Mouse (Mus musculus) cerebellum, adult 2 months (tissue): Measurements from ENCODE around the gene Hip1. TPM values are rescaled to one million over a fixed set of nuclear protein-coding genes. Genes with fewer than 3 reads are reported as not detected.

Source experiments
- DNase-seq, 2 experiments: peaks; one replicate each; pipeline ENCODE4 v3.0.0; 2021
- H3K27ac ChIP-seq: fragments of 200-500 bp; 2 replicates; pipeline ENCODE4 v1.5.1; 2012; ENCODE audit warnings: low read length, control low read depth, inconsistent platforms; ENCODE audit not compliant: insufficient read depth
- H3K27me3 ChIP-seq: fragments of 200-500 bp; 2 replicates; pipeline ENCODE4 v1.6.1; 2012; ENCODE audit warnings: inconsistent platforms, mild to moderate bottlenecking, low read length, moderate library complexity; ENCODE audit not compliant: control insufficient read depth, insufficient read depth
- H3K4me1 ChIP-seq: fragments of 200-500 bp; 2 replicates; pipeline ENCODE4 v1.6.1; 2011; ENCODE audit warnings: low read length; ENCODE audit not compliant: control insufficient read depth, insufficient read depth
- H3K4me3 ChIP-seq: fragments of 200-500 bp; replicated peaks from 2 replicates; pipeline ENCODE3; 2011; ENCODE audit warnings: mild to moderate bottlenecking, low read depth, low read length, control low read depth; ENCODE audit not compliant: insufficient read depth
- CTCF ChIP-seq: fragments of 200-500 bp; IDR thresholded peaks from 2 replicates; pipeline ENCODE4 v1.5.1; 2011; ENCODE audit warnings: low read depth, mild to moderate bottlenecking, control low read depth, low read length, moderate library complexity, borderline replicate concordance; ENCODE audit not compliant: insufficient read depth
- POLR2A ChIP-seq: fragments of 200-500 bp; IDR thresholded peaks from 2 replicates; pipeline ENCODE4 v1.6.1; 2011; ENCODE audit warnings: low read length, control low read depth, borderline replicate concordance; ENCODE audit not compliant: insufficient read depth
- WGBS: fragments of 180-500 bp; shearing (Covaris S2); methylation state at CpG from one replicate; pipeline ENCODE4 v1.1.7; 2018; 5-methylcytosine and 5-hydroxymethylcytosine counted together
- polyA plus RNA-seq: library from polyadenylated mRNA; depleted of rRNA; stranded (reverse); fragments of >200 nt; gene quantifications from 2 replicates; pipeline ENCODE4 v1.2.3, GENCODE M21; 2012

Gene Hip1
- polyA plus RNA-seq, 1 experiment, result 32.3 TPM

DNA sequence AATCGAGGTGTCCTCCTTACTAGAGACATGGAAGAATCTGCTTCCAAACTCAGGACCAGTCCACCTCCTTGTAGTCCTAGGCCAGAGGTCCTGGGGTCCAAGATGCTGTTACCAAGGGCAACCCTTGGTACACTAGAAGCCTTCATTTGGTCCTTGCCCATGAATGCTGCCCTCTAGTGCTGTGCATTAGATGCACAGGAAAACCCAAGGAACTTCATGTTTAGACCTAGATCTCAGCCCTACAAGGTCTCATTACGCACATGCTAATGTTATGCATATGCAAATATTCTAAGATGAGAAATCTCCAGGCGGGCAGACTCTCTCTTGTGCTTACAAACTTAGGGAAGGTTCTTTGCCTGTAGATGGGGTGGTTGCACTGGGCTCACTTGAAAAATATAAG lies 15.6 kb downstream of the Hip1 start:
- H3K4me3 ChIP-seq, result no peak overlapping the region
- H3K4me1 ChIP-seq, result peaks cover 39% of the 10 kb centered on the region
- H3K27ac ChIP-seq, result no peak overlapping the region
- H3K27me3 ChIP-seq, result no peaks in the 10 kb centered on the region
- 86% methylated on average over 3 of the region's 3 CpGs for WGBS
- TF ChIP-seq POLR2A (no peak), CTCF (no peak)
- no peak for DNase-seq

DNA sequence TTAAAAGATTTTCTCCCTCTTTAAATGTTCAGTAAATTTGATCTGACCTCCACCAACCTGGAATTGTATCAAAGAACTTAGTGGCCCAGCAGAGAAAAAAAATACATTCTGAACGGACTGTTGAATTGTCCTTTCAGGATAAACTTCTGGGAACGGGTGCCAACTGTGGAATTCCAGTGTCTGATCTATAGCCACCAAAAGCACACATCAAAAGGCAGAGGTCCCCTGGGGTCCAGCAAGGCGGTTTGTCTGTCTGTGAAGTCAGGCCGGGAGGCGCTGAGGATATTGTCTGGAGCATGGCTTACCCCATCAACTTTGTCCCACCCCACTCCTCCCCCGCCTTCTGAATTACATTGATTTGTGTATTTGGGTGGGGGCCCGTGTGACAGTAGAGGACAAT lies 16.9 kb downstream of the Hip1 start:
- no peak for DNase-seq
- 64% methylated on average over 7 of the region's 7 CpGs for WGBS
- TF ChIP-seq POLR2A, result no peak
- H3K4me3 ChIP-seq, result no peak overlapping the region
- no peaks in the 10 kb centered on the region for H3K27me3 ChIP-seq
- H3K4me1 ChIP-seq, result peaks cover 32% of the 10 kb centered on the region
- H3K27ac ChIP-seq, result no peak overlapping the region

DNA sequence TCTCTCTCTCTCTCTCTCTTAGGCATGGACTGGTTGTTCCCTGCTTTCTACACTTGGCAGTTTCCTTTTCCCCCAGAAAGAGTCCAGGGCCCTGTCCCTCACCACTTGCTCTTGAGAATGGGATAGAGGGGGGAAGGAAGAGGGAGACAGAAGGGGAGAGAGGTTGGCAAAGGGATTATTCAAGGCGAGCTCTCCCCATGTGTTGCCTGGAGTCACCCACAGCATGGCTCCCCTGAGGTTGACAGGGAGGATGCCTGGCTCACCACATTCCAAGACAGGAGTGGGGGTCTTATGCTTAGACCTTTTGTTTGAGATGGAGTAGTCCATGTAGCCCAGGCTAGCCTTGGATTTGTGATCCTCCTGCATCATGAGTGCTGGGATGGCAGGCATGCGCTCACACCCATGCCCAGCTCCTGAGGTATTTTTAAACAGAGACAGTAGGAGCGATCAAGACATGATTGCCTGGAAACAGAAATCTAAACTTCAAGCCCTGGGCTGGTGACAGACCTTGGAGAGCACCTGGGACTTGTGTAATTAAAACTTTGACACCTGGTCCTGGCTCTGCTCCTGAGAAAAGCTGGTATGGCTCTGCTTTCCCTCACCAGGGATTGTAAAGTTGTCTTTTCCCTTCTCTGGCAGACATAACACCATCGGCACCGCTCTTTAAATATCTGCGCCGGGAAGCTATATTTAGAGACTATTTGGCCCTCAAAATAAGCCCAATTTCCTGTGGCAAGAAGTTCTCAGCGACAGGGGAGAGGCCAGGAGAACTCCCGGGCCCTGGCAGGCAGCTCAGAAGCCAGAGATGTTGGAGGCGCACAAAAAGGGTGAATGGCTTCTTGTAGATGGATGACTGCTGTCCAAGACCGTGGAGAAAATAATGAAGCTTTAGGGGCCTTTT lies 20.0 kb downstream of the Hip1 start:
- no peak overlapping the region for H3K4me3 ChIP-seq
- 0 out of 2 replicates have a peak overlapping the region, but pooled peaks have one; percentile 26 for H3K27ac ChIP-seq
- 14% methylated on average over 11 of the region's 11 CpGs for WGBS
- TF ChIP-seq POLR2A (no peak), CTCF (no peak)
- peak; percentile 36 to 67 for DNase-seq
- H3K4me1 ChIP-seq, result peaks cover 13% of the 10 kb centered on the region
- no peaks in the 10 kb centered on the region for H3K27me3 ChIP-seq

DNA sequence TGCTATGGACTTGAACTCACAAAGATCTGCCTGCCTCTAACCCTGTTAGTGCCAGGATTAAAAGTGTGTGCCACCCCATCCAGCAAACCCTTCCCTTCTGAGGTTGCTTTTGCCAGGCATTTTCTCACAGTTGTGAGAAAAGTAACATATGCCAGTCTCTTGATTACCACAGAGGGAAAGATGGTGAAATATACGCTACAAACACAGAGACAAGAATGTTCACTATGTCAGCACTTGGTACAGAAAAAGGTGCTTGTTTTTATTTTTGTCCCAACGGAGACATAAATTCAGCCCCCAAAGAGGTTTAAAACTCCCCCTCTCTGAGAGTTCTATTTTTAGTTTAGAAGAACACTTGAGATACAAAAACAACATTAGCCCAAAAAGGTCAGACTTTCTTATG lies 20.8 kb downstream of the Hip1 start:
- H3K27me3 ChIP-seq, result no peaks in the 10 kb centered on the region
- WGBS, result 82% methylated on average over 2 of the region's 2 CpGs
- H3K27ac ChIP-seq, result no peak overlapping the region
- no peak overlapping the region for H3K4me3 ChIP-seq
- TF ChIP-seq CTCF (no peak), POLR2A (no peak)
- H3K4me1 ChIP-seq, result peaks cover 13% of the 10 kb centered on the region
- no peak for DNase-seq

DNA sequence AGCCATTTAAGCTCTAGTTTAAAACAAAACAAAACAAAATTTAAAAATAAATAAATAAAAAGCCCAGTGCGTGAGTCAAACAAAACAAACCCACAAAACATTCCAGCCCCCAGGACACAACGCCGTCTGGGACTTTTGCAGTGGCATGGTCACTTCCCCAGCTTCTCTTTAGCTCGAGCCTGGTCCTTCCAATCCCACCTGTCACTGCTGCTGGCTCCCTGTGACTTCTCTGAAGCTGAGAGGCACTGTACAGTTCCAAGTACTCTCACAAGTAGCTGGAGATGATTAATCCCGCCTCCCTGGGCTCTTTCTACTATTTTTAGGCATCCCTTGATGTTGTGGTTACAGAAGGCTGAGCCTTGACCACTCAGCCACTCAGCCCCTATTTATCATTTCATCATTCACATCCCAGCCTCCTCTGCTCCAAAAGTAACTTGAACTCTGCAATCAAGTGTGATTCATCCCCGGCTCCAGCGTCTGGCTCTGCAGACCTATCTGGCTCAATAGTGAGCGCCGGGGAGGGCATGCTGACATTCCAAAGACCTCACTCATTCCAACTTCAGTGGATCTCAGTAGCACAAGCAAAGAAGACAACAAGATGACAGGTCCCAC lies 22.7 kb downstream of the Hip1 start:
- DNase-seq, result no peak
- peaks cover 13% of the 10 kb centered on the region for H3K4me1 ChIP-seq
- no peak overlapping the region for H3K27ac ChIP-seq
- H3K27me3 ChIP-seq, result no peaks in the 10 kb centered on the region
- TF ChIP-seq POLR2A, result no peak
- no peak for TF ChIP-seq CTCF
- WGBS, result 65% methylated on average over 9 of the region's 9 CpGs
- H3K4me3 ChIP-seq, result no peak overlapping the region

DNA sequence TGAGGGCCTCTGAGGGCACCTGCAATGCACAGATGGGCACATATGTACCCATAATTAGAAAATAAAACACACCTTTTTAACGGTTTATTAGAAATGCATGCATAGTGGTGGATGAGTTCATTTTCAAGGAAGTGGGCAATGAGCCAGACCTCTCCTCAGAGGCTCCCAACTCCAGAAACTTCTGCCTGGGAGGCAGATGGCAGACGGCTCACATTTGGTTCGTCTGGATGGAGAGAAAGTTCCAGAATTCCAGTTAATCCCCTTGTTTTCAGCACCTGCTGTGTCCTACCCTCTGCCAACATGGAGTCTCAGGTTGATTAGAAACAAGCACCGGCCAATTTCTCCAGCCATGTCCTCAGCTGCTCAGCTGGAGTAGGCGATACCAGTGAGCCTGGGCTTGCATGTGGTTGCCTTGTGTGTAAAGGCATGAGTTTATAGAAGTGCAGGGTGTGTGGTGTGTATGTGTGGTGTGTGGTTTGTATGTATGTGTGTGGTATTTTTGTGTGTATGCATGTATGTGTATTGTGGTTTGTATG lies 27.5 kb downstream of the Hip1 start:
- DNase-seq, result peak in 1 of 2 experiments; percentile 28
- no peaks in the 10 kb centered on the region for H3K27me3 ChIP-seq
- no peak overlapping the region for H3K4me3 ChIP-seq
- 30% methylated on average over 5 of the region's 5 CpGs for WGBS
- TF ChIP-seq POLR2A (no peak), CTCF (no peak)
- H3K27ac ChIP-seq, result no peak overlapping the region
- H3K4me1 ChIP-seq, result no peaks in the 10 kb centered on the region

DNA sequence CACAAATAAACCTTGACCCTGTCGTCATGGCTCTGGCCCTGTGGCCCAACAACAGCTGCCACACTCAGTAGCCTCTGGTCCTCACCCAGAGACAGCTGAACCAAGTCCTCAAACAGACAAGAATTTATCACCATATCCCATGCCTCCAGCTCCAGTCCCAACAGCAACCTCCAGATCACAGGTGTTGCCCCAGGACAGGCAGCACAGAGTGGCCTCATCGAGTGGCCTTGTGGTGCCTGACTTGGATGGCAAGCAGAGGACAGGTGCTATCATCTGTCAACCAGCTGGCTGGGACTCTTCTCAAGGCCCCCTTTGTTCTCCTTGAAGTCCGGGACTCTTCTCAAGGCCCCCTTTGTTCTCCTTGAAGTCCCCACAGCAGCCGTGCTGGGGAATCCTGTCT lies 31.8 kb downstream of the Hip1 start:
- H3K4me3 ChIP-seq, result no peak overlapping the region
- H3K4me1 ChIP-seq, result no peaks in the 10 kb centered on the region
- WGBS, result 33% methylated on average over 4 of the region's 4 CpGs
- no peak overlapping the region for H3K27ac ChIP-seq
- TF ChIP-seq POLR2A (no peak), CTCF (no peak)
- DNase-seq, result no peak
- no peaks in the 10 kb centered on the region for H3K27me3 ChIP-seq

DNA sequence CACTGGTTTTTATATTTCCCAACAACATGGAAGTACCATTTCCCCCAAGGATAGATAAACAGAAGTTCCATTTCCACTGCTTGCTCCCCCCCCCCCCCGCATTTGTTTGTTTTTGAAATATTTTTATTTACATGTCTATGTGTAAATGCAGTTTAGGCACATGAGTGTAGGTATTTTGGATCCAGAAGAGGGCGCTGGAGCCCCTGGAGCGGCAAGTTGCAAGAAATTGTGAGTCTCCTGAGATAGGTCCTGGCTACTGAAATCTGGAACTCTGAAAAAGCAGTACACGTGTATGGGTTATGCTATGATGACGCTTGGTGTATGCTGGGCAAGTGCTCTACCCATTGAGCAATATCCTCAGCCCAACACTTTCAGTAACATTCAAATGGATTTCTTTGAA lies 33.8 kb downstream of the Hip1 start:
- no peaks in the 10 kb centered on the region for H3K27me3 ChIP-seq
- no peak for DNase-seq
- 65% methylated on average over 5 of the region's 5 CpGs for WGBS
- no peak overlapping the region for H3K27ac ChIP-seq
- TF ChIP-seq POLR2A (no peak), CTCF (no peak; the same call in 1 of the 2 replicates)
- H3K4me1 ChIP-seq, result no peaks in the 10 kb centered on the region
- H3K4me3 ChIP-seq, result no peak overlapping the region
